Mouse (Mus musculus) limb, embryonic 15.5 days (tissue): ENCODE measurements around the gene Ppp1r12c. TPM values are rescaled to one million over a fixed set of nuclear protein-coding genes. Genes with fewer than 3 reads are reported as not detected.
A peak's percentile ranks its signal among the peaks of the same experiment; 100 is the strongest.
"Not testable (repeated sequence)": the region's sequence is repeated elsewhere in the genome, so short reads cannot be mapped to it uniquely, and the experiment has no call there.

Source experiments
- ATAC-seq: fragments of 200-750 bp; cut with Nextera tagmentation; 2 replicates; pipeline ENCODE4 v1.8.0; 2017; ENCODE audit warnings: low read depth, moderate TSS enrichment; ENCODE audit not compliant: insufficient number of reproducible peaks, low FRiP score, low TSS enrichment
- H3K27ac ChIP-seq: fragments of 300-500 bp; sonication (generic); 2 replicates; pipeline ENCODE4 v1.5.1; 2015; ENCODE audit warnings: moderate library complexity, mild to moderate bottlenecking, inconsistent platforms
- H3K27me3 ChIP-seq: fragments of 300-500 bp; sonication (generic); 2 replicates; pipeline ENCODE4 v1.6.1; 2015; ENCODE audit warnings: inconsistent platforms
- H3K36me3 ChIP-seq: fragments of 300-500 bp; sonication (generic); 2 replicates; pipeline ENCODE4 v1.6.1; 2015; ENCODE audit warnings: inconsistent platforms
- H3K4me1 ChIP-seq: fragments of 300-500 bp; sonication (generic); 2 replicates; pipeline ENCODE4 v1.6.1; 2015; ENCODE audit warnings: inconsistent platforms
- H3K4me2 ChIP-seq: fragments of 300-500 bp; sonication (generic); 2 replicates; pipeline ENCODE4 v1.6.1; 2015; ENCODE audit warnings: mild to moderate bottlenecking, inconsistent platforms
- H3K4me3 ChIP-seq: fragments of 300-500 bp; sonication (generic); 2 replicates; pipeline ENCODE4 v1.5.1; 2015; ENCODE audit warnings: mild to moderate bottlenecking, inconsistent platforms
- H3K9ac ChIP-seq: fragments of 300-500 bp; sonication (generic); 2 replicates; pipeline ENCODE4 v1.6.1; 2015; ENCODE audit warnings: inconsistent platforms
- H3K9me3 ChIP-seq: fragments of 300-500 bp; sonication (generic); 2 replicates; pipeline ENCODE4 v1.6.1; 2016; ENCODE audit warnings: inconsistent platforms
- WGBS: fragments of 180-500 bp; shearing (Covaris S2); methylation state at CpG from one replicate; pipeline ENCODE4 v1.1.7; 2015; 5-methylcytosine and 5-hydroxymethylcytosine counted together
- polyA plus RNA-seq: library from polyadenylated mRNA; unstranded; fragments of >200 nt; fragmentation: Nextera tagmentation; extraction: Ambion mirVana; gene quantifications from 2 replicates; pipeline ENCODE4 v1.2.1, GENCODE M21; 2015

Ppp1r12c gene
- polyA plus RNA-seq: 35.9 and 46.8 TPM in 2 replicates

DNA sequence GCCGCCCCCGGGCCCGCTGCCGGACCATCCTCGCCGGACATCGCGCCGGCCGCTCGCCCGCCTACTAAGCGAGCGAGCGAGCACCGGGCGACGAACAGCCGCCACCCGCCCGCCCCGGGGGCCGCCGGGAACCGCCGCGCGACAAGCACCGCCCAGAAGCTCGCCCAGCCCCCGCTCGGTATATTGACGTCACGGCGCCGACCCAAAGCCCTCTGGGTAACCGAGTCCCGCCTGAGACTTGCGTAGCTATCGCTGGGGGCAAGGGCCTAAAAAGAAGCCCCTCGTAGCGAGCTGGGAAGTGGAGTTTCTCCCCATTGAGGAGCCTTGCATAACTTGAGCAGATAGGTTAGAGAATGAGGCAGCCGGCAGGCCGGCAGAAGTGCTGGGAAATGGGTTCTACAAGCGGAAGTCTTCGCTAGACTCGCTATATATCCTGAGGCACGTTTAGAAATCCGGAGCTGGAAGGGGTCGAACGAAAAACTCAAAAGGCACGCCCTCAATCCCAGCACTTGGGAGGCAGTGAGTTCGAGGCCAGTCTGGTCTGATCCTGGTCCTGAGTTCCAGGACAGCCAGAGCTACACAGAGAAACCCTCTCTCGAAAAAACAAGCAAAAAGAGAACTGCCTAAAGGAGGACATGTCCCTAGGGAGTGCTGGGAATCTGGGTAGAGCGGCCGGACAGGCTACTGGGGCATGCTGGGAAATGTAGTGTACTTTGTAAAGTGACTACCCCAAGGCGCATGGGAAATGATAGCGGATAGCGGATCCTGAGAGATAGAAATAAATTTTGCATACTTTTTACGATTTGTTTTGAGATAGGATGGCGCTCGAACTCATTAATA is at the start of gene Ppp1r12c:
Ppp1r12c (minus strand) TSS at position 123 of the 840 bp plus-strand sequence.
- ATAC-seq: peak; percentile 88

DNA sequence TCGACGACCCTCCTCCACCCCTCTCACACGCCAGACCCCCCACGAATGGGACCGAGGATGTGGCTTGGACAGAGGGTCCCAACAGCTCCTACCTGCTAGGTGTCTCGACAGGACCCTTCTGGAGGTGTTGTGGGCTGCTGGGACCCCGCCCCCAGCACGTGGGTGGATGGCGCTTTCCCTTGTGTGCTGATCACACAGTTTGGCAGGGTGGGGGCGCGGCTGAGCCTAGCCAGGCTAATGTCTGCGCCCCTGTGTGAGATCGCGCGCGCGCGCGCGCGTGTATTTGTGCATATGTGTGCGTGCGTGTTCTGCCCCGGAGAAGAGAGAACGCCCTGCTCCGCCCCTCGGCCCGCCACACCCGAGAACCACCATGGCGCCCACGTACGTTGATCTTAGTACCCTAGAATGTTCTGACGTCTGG is 45.8 kb upstream of the Ppp1r12c start, which contains the start of gene Syt5:
Syt5 (minus strand) TSS at position 321 of the 421 bp plus-strand sequence.
- no peak for ATAC-seq
- Histone ChIP-seq H3K4me2 (peak within 1 kb of the TSS; percentile 82), H3K9ac (no peak within 1 kb of the TSS), H3K4me3 (peak within 1 kb of the TSS; percentile 37), H3K27ac (no peak within 1 kb of the TSS), H3K4me1 (peaks cover 12% of the 10 kb centered on the region), H3K9me3 (no peaks in the 10 kb centered on the region), H3K36me3 (no peaks in the 10 kb centered on the region), H3K27me3 (peaks cover 9% of the 10 kb centered on the region; the same call in 1 of the 2 replicates)
- WGBS: 9% methylated on average over 33 of the region's 33 CpGs

More for the DNA sequence above, at the start of gene Ppp1r12c:
- H3K9ac ChIP-seq: peak within 1 kb of the TSS; percentile 86
- peak within 1 kb of the TSS; percentile 88 for H3K4me3 ChIP-seq
- peaks cover 8% of the 10 kb centered on the region; the same call in 1 of the 2 replicates for H3K36me3 ChIP-seq
- H3K4me2 ChIP-seq: peak within 1 kb of the TSS; percentile 67
- no peaks in the 10 kb centered on the region for H3K9me3 ChIP-seq
- no peaks in the 10 kb centered on the region for H3K27me3 ChIP-seq
- peaks cover 29% of the 10 kb centered on the region for H3K4me1 ChIP-seq
- peak within 1 kb of the TSS; percentile 88 for H3K27ac ChIP-seq
- WGBS: under 1% methylated on average over 61 of the region's 62 CpGs

- WGBS: 4% methylated on average over 26 of the region's 26 CpGs
Measured at GRCm38 (mm10) chr7:4546591-4547131, 45.2 kb upstream of the Ppp1r12c start.

DNA sequence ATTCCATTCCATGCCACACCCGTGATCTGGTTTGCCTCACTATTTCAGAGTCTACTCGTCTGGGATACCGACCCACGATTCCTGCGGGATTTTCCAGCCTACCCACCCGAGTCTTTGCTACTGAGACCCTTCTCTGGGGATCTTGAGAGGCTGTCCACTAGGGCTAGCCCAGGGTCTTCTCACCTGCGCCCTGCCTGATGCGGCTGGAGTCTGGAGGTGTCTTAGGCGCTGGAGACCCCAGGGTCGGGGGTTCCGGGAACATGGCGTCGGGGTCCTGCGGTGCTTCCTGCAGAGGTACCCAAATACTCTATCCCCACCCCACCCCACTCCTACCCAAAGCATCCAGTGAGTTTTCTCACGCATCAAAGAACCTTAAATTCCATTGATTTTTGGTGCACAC is 44.6 kb upstream of the Ppp1r12c start:
- Histone ChIP-seq H3K9ac (no peak overlapping the region), H3K4me1 (peaks cover 12% of the 10 kb centered on the region), H3K36me3 (no peaks in the 10 kb centered on the region), H3K9me3 (no peaks in the 10 kb centered on the region), H3K4me2 (no peak overlapping the region), H3K27me3 (peaks cover 9% of the 10 kb centered on the region; the same call in 1 of the 2 replicates), H3K27ac (no peak overlapping the region), H3K4me3 (no peak overlapping the region)
- 68% methylated on average over 15 of the region's 15 CpGs for WGBS
- ATAC-seq: no peak

More at GRCm38 (mm10) chr7:4546591-4547131, 45.2 kb upstream of the Ppp1r12c start:
- Histone ChIP-seq H3K9me3 (no peaks in the 10 kb centered on the region), H3K4me3 (peak overlapping the region; percentile 37), H3K9ac (no peak overlapping the region), H3K4me1 (peaks cover 12% of the 10 kb centered on the region), H3K27me3 (peaks cover 9% of the 10 kb centered on the region; the same call in 1 of the 2 replicates), H3K27ac (no peak overlapping the region), H3K4me2 (peak overlapping the region; percentile 82), H3K36me3 (no peaks in the 10 kb centered on the region)
- no peak for ATAC-seq

- no peaks in the 10 kb centered on the region for H3K9me3 ChIP-seq
- H3K27me3 ChIP-seq: peaks cover 6% of the 10 kb centered on the region; the same call in 1 of the 2 replicates
- ATAC-seq: no peak
- H3K36me3 ChIP-seq: no peaks in the 10 kb centered on the region
- H3K27ac ChIP-seq: no peak overlapping the region
- WGBS: 36% methylated on average over 17 of the region's 17 CpGs
- H3K9ac ChIP-seq: no peak overlapping the region
- peaks cover 8% of the 10 kb centered on the region for H3K4me1 ChIP-seq
- H3K4me3 ChIP-seq: no peak overlapping the region
- no peak overlapping the region for H3K4me2 ChIP-seq
Measured at GRCm38 (mm10) chr7:4542013-4542412, 40.5 kb upstream of the Ppp1r12c start.

- Histone ChIP-seq H3K9me3 (no peaks in the 10 kb centered on the region), H3K9ac (no peak overlapping the region), H3K27ac (no peak overlapping the region), H3K36me3 (no peaks in the 10 kb centered on the region), H3K4me3 (no peak overlapping the region), H3K4me1 (peaks cover under 1% of the 10 kb centered on the region), H3K27me3 (0 out of 2 replicates have a peak, but pooled peaks cover 3% of the 10 kb centered on the region), H3K4me2 (no peak overlapping the region)
- WGBS: 62% methylated on average over 5 of the region's 5 CpGs
- no peak for ATAC-seq
Measured at GRCm38 (mm10) chr7:4541344-4541743, 39.9 kb upstream of the Ppp1r12c start.

DNA sequence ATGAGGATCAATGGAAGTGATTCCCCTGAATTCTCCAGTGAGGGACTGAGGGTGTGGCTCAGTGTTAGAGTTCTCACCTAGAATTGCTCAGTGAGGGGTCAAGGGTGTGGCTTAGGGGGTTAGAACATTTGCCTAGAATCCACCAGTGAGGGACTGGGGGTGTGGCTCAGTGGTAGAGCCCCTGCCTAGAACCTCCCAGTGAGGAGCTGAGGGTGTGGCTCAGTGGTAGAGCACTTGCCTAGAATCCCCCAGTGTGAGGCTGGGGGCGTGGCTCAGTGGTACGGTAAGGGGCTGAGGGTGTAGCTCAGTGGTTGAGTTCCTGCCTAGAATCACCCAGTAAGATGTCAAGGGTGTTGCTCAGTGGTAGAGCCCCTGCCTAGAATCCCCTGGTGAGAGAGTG is 37.5 kb upstream of the Ppp1r12c start:
- no peaks in the 10 kb centered on the region for H3K9me3 ChIP-seq
- no peaks in the 10 kb centered on the region for H3K27me3 ChIP-seq
- 63% methylated on average over 2 of the region's 2 CpGs for WGBS
- no peaks in the 10 kb centered on the region for H3K36me3 ChIP-seq
- H3K4me3 ChIP-seq: no peak overlapping the region
- H3K4me1 ChIP-seq: no peaks in the 10 kb centered on the region
- H3K9ac ChIP-seq: no peak overlapping the region
- no peak overlapping the region for H3K27ac ChIP-seq
- no peak for ATAC-seq
- no peak overlapping the region for H3K4me2 ChIP-seq

DNA sequence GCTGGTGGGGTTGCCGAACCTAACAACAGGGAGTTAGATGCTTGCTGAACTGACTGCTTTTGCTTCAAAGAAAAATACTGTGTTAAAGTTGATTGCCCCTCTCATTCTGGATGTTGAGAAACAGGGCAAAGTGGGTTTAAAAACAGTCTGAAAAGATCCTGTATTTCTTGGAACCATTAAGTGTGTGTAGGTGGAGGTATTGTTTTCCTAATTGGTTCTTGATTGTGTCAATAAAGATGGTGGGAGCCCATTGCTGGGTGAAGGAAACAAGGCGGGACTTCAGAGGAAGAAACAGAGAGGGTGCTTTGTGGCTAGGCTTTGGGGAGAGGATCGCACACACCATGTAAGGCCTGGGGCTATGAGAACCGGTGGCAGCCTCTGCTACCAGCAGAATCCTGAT is 35.7 kb upstream of the Ppp1r12c start:
- no peak overlapping the region for H3K9ac ChIP-seq
- H3K4me3 ChIP-seq: no peak overlapping the region
- H3K4me1 ChIP-seq: peaks cover 4% of the 10 kb centered on the region
- H3K9me3 ChIP-seq: no peaks in the 10 kb centered on the region
- ATAC-seq: no peak
- WGBS: 40% methylated on average over 4 of the region's 4 CpGs
- H3K36me3 ChIP-seq: no peaks in the 10 kb centered on the region
- H3K27me3 ChIP-seq: no peaks in the 10 kb centered on the region
- no peak overlapping the region for H3K4me2 ChIP-seq
- no peak overlapping the region for H3K27ac ChIP-seq

DNA sequence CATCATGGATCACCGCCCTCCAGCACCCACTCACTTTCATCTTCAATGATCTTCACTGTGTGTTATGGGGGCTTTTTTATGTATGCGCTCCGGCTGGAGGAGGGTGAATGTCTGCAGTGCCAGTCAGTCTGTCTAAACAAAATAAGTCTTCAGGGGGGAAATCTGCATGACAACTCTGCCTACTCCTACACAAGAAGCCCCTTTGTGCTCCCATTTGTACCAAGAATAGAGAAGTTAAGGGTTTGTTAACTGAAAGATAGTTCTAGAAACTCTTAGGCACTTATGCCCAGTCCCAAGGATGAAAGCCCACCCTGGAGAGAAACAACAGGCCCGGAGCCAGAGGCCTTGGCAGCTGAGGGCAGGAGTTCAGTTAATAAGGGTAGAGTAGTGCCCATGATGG is 34.9 kb upstream of the Ppp1r12c start:
- H3K4me2 ChIP-seq: no peak overlapping the region
- no peak overlapping the region for H3K9ac ChIP-seq
- no peak overlapping the region for H3K4me3 ChIP-seq
- H3K27ac ChIP-seq: no peak overlapping the region
- H3K36me3 ChIP-seq: no peaks in the 10 kb centered on the region
- no peaks in the 10 kb centered on the region for H3K9me3 ChIP-seq
- ATAC-seq: no peak
- WGBS: 90% methylated on average over 4 of the region's 4 CpGs
- 0 out of 2 replicates have a peak, but pooled peaks cover 4% of the 10 kb centered on the region for H3K27me3 ChIP-seq
- peaks cover 12% of the 10 kb centered on the region for H3K4me1 ChIP-seq

- no peaks in the 10 kb centered on the region for H3K9me3 ChIP-seq
- H3K27ac ChIP-seq: no peak within 1 kb of the TSS
- 0 out of 2 replicates have a peak, but pooled peaks cover 4% of the 10 kb centered on the region for H3K27me3 ChIP-seq
- H3K4me2 ChIP-seq: peak within 1 kb of the TSS; percentile 54
- peaks cover 15% of the 10 kb centered on the region for H3K4me1 ChIP-seq
- WGBS: 3% methylated on average over 28 of the region's 28 CpGs
- no peaks in the 10 kb centered on the region for H3K36me3 ChIP-seq
- H3K9ac ChIP-seq: no peak within 1 kb of the TSS; the same call in 1 of the 2 replicates
- ATAC-seq: peak; percentile 69
- H3K4me3 ChIP-seq: peak within 1 kb of the TSS; percentile 37
Measured at GRCm38 (mm10) chr7:4532005-4532729, 30.7 kb upstream of the Ppp1r12c start, which contains the start of gene Dnaaf3. TSS of gene Dnaaf3 (minus strand) at chr7:4532453.

GRCm38 (mm10) chr7:4530166-4530565 is 28.7 kb upstream of the Ppp1r12c start:
- H3K9me3 ChIP-seq, ATAC-seq, H3K27ac ChIP-seq, H3K9ac ChIP-seq, H3K4me2 ChIP-seq, H3K36me3 ChIP-seq, H3K27me3 ChIP-seq, H3K4me3 ChIP-seq: not testable (repeated sequence)
- WGBS: 30% methylated on average over 8 of the region's 8 CpGs
- peaks cover 28% of the 10 kb centered on the region for H3K4me1 ChIP-seq
